Mouse (Mus musculus): ENCODE results near the gene Gatc.
A peak's percentile ranks its signal among the peaks of the same experiment; 100 is the strongest.
"Not testable (repeated sequence)": the region's sequence is repeated elsewhere in the genome, so short reads cannot be mapped to it uniquely, and the experiment has no call there.

The Gatc gene

DNA sequence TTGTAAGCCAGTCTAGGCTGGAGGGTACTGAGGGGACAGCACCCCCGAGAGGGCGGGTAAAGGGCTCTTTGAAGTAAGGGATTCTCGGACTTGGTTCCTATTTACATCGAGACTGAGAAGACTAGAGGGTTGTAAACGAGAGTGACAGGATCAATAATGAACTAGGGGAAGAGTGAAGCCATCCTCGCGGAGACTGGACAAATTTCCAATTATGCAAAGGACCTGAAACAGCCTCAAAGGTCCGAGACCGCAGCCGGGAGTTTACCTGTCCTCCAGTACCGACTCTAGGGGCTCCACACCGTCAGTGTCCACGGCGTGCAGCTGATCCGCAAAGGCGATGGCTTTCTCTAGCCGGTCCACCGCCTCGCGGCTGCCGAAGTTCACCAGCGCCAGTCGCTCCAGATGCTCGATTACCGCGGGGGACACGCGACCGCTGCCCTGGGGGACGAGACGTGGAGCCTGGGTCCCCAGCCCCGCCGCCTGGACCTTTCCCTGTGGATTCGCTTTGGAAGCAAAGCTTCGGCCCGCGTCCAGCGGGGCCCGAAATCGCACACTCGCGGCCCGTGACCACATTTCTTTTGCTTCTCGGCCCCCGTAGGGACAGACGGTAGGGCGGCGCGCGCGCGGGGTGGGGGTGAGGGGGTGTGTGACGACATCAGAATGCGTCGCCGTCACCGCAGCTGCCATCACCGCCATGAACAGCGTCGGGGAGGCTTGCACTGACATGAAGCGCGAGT, at the start of gene Gatc, which contains the start of gene Triap1:
Gatc (minus strand) TSS at position 602 of the 737 bp plus-strand sequence.
Triap1 (plus strand) TSS at position 649 of the 737 bp plus-strand sequence.
- peak; percentile 85 for DNase-seq

DNA sequence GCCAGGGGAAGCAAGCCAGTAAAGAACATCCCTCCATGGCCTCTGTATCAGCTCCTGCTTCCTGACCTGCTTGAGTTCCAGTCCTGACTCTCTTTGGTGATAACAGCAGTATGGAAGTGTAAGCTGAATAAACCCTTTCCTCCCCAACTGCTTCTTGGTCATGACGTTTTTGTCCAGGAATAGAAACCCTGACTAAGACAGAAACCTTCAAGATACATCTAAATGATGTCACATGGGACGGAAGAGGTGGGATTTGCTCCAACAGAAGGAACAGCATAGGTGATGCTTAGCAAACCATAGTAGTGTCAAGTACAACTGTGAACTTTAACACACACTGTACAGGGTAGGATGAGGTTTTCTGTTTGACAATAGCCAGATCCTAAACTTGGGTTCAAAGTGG, 37.9 kb upstream of the Gatc start:
- not testable (repeated sequence) for DNase-seq

DNA sequence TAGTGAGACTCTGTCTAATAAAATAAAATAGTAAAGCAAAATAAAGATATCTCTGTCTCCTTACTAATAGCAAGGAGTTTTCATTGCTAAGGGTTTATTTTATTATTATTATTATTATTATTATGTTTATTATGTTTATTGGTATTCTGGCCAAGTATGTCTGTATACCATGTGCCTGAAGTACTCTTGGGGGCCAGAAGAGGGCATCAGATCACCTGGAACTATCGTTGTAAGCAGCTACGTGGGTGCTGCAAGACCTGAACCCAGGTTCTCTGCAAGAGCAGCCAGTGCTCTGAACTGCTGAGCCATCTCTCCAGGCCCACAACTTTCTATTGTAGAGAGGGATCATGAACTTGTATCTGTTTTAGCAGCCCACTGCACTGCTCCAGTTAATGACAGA, 34.5 kb upstream of the Gatc start:
- no peak for DNase-seq

DNA sequence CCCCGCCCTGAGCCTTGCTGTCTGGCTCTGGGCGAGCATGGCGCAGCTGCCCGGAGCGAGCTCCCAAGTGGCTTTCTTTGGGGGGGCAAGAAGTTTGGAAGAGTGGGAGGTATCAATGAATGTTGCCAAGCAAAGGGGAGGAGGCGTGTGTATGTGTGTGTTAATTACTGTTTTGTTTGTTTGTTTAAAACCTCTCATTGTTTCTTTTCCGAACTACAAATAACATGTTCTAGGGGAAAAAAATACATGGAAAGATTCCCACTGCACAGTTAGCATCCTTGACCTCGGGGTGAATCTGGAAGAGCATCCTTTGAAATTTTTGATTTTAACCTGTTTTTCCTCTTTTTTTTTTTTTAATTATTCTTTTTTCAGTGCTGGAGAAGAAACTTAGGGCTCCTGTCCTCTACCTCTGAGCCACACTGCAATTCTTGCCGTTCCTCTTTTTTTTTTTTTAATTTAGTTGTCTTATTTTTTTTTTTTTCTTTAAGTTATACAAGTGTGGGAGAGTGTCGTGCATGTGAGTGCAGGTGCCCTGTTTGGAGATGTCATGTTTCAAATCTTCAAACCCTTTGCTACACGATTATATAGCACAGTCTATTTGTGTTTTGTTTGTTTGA, 33.3 kb upstream of the Gatc start:
- DNase-seq, result no peak

DNA sequence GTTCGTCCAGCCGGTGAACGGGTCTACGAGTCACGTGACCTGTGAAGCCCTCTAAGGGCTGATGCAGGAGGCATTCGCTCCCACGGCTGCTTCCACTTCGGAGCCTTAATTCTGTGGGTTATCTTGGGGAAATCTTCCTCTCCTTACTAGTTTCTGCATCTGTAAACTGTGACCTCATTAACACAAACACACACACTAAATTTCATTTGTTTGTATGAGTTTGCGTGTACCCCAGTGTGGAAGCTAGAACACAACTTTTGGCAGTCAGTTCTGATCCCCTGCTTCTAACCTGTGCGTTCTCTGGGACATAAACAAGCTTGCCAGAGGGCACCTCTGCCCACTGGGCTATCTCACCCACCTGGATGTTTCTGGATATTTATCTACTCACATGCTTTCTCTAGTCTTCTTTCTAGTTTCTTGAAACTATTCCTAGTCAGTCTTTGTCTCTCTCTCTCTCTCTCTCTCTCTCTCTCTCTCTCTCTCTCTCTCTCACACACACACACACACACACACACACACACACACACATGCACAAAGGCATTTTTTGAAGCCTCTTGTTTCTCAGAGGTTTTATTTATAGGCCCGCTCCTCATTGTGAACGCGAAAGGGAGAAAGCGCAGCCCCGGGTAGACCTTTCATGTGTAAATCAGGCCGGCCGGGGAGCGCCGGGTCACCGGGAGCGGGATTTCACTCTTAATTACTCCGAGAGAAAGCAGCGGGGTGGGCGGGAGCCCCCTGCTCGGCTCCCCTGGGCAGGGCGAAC, 32.6 kb upstream of the Gatc start:
- DNase-seq, result no peak

DNA sequence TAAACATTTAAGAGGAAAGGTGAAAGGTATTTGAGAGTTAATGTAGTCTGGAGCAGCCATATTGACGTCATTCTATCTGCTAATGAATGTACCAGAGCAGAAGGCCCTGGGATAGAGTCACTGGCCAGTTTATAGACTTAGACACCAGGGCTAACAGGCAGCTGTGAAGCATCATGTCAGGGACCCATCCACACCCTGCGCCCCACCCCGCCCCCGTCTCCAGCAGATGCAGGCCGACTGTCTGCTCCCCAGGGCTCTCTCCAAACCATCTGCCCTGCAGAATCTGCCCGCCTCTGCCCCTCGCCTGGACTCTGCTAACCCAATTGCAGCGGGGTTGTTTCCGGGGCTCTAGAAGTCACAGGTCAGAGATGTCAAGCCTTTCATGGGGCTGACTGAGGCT, 30.8 kb upstream of the Gatc start:
- DNase-seq, result no peak

DNA sequence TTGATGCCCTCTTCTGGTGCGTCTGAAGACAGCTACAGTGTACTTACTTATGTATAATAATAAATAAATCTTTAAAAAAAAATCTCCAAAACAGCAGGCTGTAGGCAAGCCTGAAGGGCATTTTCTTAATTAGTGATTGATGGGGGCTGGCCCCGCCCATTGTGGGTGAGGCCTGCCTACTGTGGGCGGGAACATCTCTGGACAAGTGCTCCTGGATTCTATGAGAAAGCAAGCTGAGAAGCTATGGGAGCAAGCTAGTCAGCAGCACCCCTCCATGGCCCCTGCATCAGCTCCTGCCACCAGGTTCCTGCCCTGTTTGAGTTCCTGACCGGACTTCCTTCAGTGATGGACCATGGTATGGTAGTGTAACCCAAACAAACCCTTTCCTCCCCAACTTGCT, 23.8 kb upstream of the Gatc start:
- no peak for DNase-seq

DNA sequence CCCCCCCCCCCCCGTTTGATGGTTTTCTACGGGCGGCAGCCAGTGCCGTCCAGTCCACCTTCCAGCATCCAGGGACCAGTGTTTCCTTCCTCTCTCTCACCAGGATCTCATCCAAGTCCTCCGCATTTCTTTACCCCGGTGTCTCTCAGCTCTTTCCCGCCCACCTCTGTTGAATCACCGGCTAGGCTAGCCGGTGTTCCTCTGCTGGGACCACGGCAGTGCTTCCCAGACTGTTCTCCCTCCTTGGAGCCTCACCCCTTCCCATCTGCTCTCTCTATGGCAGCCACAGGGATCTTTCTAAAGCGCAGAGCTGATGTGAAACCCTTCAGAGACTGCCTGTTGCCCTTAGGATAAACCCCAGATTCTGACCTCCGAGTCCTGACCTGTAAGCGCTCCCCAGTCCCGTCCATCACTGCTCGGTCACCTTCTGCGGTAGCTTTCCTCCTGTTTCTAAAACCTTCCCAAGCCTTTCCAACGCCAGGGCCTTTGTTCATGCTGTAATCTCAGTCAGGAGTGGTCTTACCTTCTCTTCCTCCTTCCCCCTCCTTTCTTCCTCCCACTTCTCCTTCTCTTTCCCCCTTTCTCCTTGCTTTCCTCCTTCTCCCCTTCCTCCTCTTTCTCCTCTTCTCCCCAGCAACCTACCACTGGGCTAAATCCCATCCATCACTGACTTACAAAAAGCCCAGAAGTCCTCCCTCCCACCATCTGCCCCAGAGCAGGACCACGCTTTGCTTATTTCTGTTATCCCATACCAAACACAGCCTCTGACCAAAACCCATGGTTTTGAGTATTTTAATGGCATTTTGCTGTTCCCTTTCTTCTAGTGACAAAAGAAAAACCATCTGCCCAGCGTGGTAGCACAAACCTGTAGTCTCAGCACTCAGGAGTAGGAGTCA, 22.1 kb upstream of the Gatc start:
- no peak for DNase-seq

DNA sequence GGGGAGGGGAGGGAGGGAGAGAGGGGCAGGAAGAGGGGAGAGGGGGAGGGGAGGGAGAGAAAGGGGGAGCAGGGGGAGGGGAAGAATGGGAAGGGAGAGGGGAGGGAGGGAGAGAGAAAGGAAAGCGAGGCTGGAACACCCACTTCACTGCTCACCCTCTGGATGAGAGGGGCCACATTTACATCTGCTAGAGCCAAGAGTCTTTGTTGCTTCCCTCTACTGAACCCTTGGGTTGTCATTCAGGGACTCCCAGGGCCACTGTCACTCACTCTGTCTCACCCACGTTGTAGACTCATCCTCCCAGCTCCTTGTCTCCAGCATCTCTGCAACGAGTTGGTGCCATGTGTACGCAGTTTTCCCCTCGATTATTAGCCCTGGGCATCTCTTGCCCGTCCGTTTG, 21.2 kb upstream of the Gatc start:
- no peak for DNase-seq

DNA sequence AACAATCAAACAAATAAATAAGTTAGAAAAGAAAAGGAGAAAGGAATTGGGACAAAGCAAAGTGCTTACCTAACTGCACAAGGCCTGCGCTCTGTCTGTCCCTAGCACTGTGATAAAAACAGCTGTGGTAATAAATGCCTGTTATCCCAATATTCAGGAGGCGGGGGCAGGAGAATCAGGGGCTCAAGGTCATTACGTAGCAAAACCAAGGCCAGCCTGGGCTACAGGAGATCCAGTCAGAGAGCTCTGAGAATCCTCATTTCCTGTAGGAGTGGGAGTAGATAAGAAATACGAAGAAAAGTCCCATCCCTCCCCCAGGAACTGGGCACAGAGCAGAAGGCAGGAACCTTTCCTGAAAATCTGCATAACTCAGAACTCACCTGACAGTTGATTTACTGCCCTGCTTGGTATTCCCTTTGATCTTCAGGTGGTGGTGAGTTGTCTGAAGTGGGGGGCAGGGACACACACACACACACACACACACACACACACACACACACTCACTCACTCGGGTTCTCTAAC, 18.9 kb upstream of the Gatc start:
- no peak for DNase-seq

DNA sequence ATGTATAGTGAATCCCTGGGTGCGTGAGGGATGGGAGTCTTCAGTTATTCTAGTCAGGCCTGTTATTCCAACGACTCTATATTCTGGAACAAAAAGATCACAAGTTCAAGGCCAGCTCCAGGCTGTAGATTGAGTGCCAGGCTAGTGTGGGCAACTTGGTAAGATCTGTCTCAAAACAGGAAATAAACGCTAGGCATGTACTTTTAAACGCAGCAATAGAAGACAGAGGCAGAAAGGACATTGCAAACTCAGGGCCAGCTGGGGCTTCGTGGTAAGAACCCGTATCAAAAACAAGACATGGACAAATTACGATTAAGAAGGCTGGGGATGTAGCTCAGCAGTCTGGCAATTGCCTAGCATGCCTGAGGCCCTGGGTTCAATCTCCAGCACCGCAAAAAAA, 18.5 kb upstream of the Gatc start:
- DNase-seq, result no peak

DNA sequence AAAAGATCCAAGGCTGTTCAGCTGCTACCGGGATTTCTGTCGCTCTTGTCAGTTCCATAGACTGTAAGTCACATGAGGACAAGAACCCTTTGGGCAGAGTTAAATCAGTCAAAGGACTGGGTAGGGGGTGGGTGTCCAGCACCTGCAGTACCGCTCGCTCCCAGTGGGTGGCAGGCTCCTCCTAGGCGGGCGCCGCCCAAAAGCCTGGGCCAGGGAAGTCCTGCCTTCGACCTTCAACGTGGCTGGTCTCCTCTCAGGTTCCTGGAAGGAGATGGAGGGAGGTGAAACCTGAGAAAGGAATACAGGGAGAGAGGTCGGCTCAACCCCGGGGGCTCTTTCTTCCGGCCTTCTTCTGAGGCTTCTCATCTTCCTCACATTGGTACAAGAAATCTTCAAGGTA, 17.9 kb upstream of the Gatc start:
- DNase-seq, result peak; percentile 77

DNA sequence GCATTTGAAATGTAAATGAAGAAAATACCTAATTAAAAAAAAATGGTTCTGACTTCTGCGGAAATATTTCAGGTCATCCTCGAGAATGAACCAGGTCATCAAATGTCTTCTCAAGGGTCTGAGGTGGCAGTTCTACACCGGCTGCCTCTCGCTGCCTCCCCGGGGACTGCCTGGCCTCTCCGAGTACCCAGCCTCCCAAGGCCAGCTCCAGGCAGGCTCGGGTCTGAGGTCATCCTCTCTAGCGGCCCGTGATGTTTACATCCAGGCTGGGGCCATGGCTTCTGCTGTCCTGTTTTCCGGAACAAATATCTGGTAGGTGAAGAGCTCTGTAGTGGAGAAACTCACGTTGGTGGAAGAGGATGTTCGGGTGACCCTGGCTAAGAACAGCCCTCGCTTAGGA, 14.1 kb upstream of the Gatc start:
- no peak for DNase-seq

DNA sequence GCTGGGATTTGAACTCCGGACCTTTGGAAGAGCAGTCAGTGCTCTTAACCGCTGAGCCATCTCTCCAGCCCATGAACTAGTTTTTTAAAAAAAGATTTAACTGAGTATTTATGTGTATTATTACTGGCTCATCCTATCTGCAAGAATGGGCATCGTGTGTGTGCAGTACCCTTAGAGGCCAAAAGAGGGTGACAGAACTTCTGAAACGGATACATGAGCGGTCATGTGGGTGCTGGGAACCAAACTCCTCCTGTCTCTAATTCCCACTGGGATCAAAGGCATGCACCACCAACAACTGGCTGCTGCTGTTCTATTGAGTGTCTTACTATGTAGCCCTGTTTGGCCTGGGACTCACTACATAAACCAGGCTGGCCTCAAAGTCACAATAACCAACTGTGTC, 10.4 kb upstream of the Gatc start:
- no peak for DNase-seq

DNA sequence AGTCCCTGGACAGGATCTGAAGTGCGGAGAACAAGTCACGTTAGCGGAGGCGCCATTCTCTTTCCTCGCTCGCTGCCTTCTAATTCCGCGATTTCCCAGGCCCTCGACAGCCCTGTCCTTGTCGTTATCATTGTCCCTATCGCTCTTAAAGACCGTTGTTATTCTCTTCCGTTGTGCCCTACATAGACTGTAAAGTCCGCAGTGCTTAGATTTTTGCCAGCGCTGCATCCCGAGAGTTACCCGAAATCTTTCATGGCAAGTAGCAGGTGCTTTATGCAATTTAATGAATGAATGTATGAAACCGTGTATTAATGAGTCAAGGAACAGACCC, 8.2 kb upstream of the Gatc start:
- DNase-seq, result no peak

DNA sequence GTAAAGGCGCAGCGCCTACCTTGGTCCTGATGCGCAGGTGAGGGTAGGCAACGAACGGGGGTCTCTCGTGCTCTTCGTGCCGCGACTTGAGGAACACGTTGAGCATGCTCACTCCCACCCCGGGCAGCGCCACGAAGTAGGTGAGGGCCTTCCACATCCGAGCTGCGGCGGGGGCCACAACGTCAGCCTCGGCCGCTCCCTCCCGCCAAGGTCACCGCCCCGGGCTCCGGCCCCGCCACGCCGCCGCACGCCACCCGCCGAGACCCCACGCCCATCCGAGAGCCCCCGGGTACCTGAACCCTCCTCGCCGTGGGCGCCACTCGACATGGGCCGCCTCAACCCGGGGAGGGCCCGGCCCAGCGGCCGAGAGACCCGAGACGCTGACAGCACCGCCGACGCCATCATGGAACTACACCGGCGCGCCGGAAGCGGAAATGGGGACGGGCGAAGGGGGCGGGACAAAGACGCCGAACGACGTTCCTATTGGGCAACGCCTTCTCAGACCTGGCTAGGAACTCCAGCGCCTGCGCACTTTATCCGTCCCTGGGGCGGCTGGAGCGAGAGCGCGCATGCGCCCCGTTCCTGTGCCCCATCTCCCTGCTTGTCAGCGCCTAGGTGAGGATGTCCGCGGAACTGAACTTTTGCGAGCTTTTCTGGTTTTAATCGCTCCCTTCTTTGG, 7.7 kb upstream of the Gatc start, which contains the start of gene Cox6a1:
Cox6a1 (minus strand) TSS at position 436 of the 679 bp plus-strand sequence.
- DNase-seq, result peak; percentile 99

DNA sequence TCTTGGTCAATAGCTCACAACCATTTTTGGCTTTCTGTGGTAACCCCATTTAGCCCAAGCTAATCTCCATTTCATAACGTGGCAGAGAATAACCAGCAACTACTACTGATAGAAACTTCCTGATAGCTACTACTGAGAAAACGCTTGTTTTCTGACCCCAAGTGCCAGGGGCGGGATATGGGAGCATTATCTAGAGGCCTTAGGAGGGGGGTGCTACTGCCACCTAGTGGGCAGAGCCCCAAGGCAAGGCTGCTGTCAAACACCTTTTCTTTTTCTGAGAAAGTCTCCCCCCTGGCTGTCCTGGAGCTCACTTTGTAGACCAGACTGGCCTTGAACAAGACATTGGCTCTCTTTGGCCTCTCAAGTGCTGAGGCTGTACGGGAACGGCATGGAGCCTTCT, 6.6 kb upstream of the Gatc start:
- peak; percentile 68 for DNase-seq

DNA sequence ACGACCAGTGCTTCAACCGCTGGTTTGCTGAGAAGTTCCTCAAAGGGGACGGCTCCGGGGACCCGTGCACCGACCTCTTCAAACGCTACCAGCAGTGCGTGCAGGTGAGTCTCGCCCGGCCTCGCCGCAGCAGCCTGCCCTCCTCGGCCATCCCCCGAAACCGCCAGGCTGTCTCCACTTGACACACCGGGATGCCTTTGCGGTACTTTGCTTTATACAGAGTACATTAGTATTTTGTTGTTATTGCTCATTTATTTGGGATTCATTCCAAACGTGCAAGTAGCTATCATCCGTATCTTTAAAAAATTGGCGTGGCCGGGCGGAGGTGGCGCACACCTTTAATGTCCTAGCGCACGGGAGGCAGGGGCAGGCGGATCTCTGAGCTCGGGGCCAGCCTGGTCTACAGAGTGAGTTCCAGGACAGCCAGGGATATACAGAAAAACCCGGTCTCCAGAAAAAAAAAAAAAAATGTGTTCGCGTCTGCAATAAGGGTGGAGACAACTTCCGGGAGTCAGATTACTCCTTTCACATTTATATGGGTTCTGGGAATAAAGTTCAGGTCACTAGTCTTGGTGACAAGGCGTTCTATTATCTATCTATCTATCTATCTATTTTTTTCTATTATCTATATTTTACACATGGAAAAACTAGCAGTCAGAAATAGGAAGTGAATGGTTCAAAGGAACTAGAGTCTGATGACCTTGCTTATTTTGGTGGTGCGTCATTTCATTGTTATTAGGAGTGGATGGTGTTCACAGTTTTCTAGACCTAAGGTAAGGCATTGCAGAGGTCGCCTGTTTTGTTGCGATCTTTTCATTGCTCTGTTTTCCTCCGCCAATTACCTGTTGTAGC, 562 bp upstream of the Gatc start:
- no peak for DNase-seq

DNA sequence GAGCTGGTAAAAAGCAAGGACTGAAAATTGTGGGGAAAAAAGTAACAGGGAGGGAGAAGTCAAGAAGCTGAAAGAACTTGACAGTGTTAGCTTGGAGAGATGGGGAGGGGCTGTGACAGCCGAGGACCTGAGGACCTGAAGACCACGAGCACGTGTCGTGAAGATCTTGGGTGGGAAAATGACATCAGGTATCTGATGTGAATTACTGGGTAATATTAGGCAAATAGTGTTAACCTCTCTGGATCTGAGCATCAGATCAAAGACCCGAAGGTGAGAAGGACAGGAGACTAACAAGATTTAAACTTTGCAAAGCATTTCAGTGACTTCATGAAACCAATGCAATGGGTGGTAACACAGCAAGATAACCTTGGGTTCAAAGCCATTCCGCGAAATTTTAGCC, 971 bp downstream of the Gatc start:
- DNase-seq, result no peak

DNA sequence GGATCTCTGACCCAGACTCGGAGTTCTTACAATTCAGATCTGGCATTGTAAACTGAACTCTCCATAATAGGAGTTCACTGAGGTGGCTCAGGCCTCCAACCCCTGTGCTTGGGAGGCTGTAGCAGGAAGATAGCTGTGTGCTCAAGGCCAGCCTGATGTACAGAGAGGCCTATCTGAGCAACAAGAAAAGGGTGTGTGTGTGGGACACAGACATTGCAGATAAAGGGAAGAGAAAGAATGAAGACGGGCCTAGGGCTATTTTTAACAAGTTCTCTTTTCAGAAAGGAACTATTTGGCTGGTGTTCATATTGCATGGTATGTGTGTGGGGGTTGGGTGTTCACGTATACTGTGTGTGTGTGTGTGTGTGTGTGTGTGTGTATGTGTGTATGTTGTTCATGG, 7.4 kb downstream of the Gatc start:
- no peak for DNase-seq

DNA sequence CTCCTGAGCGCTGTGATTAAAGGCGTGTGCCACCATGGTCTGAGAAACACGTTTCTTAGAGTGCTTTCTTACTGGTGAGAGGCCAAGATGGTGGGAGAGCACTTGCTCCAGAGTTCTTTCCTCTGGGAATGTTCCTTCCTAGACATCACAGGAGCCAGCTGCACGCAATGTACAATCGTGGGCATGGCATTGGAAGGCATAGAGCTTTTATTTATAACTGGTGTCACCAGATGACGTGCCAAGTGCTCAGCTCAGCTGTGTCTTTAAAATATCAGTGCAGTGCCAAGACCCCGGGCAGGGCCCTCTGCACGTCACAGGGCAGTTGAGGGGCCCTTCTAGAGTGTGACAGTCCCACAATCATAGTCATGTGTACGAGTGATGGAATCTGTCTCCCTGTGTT, 10.0 kb downstream of the Gatc start:
- no peak for DNase-seq
